In genomic region chr5:52742112-52742813, GRCm38 (mm10) we compare ENCODE assay signal across 8 mouse cellular contexts. TPM values are rescaled to one million over a fixed set of nuclear protein-coding genes. Genes with fewer than 3 reads are reported as not detected.
DNase-seq lines count a peak whose midpoint lies in the region; ATAC-seq lines count a peak whose summit lies in the region.

No protein-coding gene starts in this region.

- ATAC-seq in common myeloid progenitor, adult 5-6 weeks (replicated peaks; ENCODE audit: low read depth, poor library complexity, severe bottlenecking), result peak; percentile 81
- ATAC-seq in intestine, embryonic 15.5 days, result peak; percentile 62
- peak; percentile 46 for ATAC-seq in liver, embryonic 15.5 days (ENCODE audit: insufficient read depth)

- H3K27me3 ChIP-seq in intestine, embryonic 15.5 days (replicated peaks), result no peaks in the 10 kb centered on the region
- no peaks in the 10 kb centered on the region for H3K27me3 ChIP-seq in liver, embryonic 15.5 days

- peaks cover 3% of the 10 kb centered on the region; the same call in 1 of the 2 replicates for H3K4me1 ChIP-seq in intestine, embryonic 15.5 days (replicated peaks)
- peaks cover 25% of the 10 kb centered on the region for H3K4me1 ChIP-seq in liver, embryonic 15.5 days (replicated peaks)

- peak overlapping the region; percentile 65 for H3K4me2 ChIP-seq in intestine, embryonic 15.5 days (replicated peaks)
- peak overlapping the region; percentile 85 for H3K4me2 ChIP-seq in liver, embryonic 15.5 days

- peak; percentile 46 for DNase-seq in urinary bladder, postnatal 14 days (ENCODE audit: low spot score)
- no peak for DNase-seq in urinary bladder, adult 2 months (ENCODE audit: low spot score)
- DNase-seq in heart, adult 11 months, result peak; percentile 90
- peak; percentile 63 for DNase-seq in naive thymus-derived CD4-positive, alpha-beta T cell, adult 2 months (ENCODE audit: low read depth)
- peak; percentile 51 for DNase-seq in thymus, postnatal 14 days

- H3K36me3 ChIP-seq in intestine, embryonic 15.5 days, result no peaks in the 10 kb centered on the region
- H3K36me3 ChIP-seq in liver, embryonic 15.5 days (replicated peaks), result no peaks in the 10 kb centered on the region

- 1% methylated on average over 17 of the region's 17 CpGs for WGBS in intestine, embryonic 15.5 days
- WGBS in liver, embryonic 15.5 days (ENCODE audit: insufficient replicate concordance), result under 1% methylated on average over 17 of the region's 17 CpGs

- H3K9me3 ChIP-seq in intestine, embryonic 15.5 days, result no peaks in the 10 kb centered on the region
- H3K9me3 ChIP-seq in liver, embryonic 15.5 days (replicated peaks), result no peaks in the 10 kb centered on the region

- peak overlapping the region; percentile 85 for H3K27ac ChIP-seq in intestine, embryonic 15.5 days
- peak overlapping the region; percentile 92 for H3K27ac ChIP-seq in liver, embryonic 15.5 days (replicated peaks)

- H3K9ac ChIP-seq in intestine, embryonic 15.5 days, result peak overlapping the region; percentile 75
- H3K9ac ChIP-seq in liver, embryonic 15.5 days, result peak overlapping the region; percentile 94

- peak overlapping the region; percentile 88 for H3K4me3 ChIP-seq in intestine, embryonic 15.5 days (replicated peaks)
- peak overlapping the region; percentile 97 for H3K4me3 ChIP-seq in liver, embryonic 15.5 days (replicated peaks)

RNA-seq across cellular contexts. Expression of gene Pi4k2b, which starts 0.9 kb away (rescaled TPM):
- 10.2 and 12.2 TPM in 2 replicates for polyA plus RNA-seq in urinary bladder, adult 2 months (2012; rRNA removed)
- total RNA-seq in common myeloid progenitor, adult 5-6 weeks (2017), result 19.6 and 23.7 TPM in 2 replicates
- 20.7 and 23.4 TPM in 2 replicates for polyA plus RNA-seq in intestine, embryonic 15.5 days (2015; fragmentation: Nextera tagmentation; extraction: Ambion mirVana)
- 16.3 and 17.3 TPM in 2 replicates for polyA plus RNA-seq in liver, embryonic 15.5 days (2015; fragmentation: Nextera tagmentation; extraction: Ambion mirVana)

RNA-seq across cellular contexts. Expression of gene Zcchc4, which starts 32.9 kb away (rescaled TPM):
- 11.9 and 12.9 TPM in 2 replicates for polyA plus RNA-seq in urinary bladder, adult 2 months (2012; rRNA removed)
- total RNA-seq in common myeloid progenitor, adult 5-6 weeks (2017), result 18.5 and 19.2 TPM in 2 replicates
- polyA plus RNA-seq in intestine, embryonic 15.5 days (2015; fragmentation: Nextera tagmentation; extraction: Ambion mirVana), result 12.3 and 12.7 TPM in 2 replicates
- 6.1 and 6.7 TPM in 2 replicates for polyA plus RNA-seq in liver, embryonic 15.5 days (2015; fragmentation: Nextera tagmentation; extraction: Ambion mirVana)
